Comparison of ENCODE assay signal across 18 mouse cellular contexts in the genomic region with DNA sequence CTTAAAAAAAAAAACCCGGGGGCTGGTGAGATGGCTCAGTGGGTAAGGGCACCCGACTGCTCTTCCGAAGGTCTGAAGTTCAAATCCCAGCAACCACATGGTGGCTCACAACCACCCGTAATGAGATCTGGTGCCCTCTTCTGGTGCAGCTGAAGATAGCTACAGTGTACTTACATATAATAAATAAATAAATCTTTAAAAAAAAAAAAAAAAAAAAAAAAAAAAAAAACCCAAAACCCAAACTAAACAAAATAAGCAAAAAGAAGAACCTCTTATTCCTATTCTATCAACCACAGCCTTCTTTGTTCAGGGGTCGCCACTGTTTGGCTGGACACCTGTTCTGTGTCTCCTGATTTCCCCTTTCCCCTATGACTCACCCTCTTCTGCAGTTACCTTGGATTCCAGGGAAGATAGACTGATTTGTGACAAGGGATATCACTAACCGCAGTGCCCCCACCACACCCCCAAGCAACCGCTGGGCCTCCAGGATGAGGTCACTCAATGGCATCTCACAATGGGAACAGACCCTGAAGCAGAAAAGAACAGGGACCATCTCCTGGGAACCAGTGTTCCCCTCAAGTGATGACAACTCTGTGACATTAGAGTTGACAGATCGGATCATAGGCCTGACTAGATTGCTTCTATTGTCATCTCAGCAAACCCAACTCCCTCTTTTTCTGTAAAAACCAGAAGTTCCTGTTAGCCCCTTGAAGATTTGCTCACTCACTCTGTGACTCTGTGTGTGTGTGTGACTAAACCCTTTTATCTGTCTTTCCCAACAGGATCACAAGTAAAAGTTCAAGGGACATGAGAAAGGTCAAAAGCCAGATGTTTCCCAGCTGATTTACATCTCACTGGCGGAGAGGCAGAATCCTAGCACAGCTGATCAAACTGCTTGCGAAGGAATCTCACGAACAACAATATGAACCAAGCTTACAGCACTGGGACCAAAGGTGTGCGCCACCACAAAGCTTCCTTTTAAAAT. TPM values are rescaled to one million over a fixed set of nuclear protein-coding genes. Genes with fewer than 3 reads are reported as not detected.
DNase-seq lines count a peak whose midpoint lies in the region; ATAC-seq and TF ChIP-seq lines count a peak whose summit lies in the region.
"Had no signal": no experiment of that assay in that cellular context is flagged by ENCODE, and none has a peak within 500 bp of the region (broad histone marks: within the 10 kb centered on the region; RNA-seq: fewer than 3 reads in every experiment).

No protein-coding gene starts in this region.

- H3K4me1 ChIP-seq in embryonic facial prominence, embryonic 11.5 days (ENCODE audit: control insufficient read depth, insufficient read depth, low read length): no peaks in the 10 kb centered on the region
- peaks cover 11% of the 10 kb centered on the region for H3K4me1 ChIP-seq in embryonic facial prominence, embryonic 10.5 days
- 0 out of 2 replicates have a peak, but pooled peaks cover 4% of the 10 kb centered on the region for H3K4me1 ChIP-seq in heart, embryonic 12.5 days (replicated peaks)
- H3K4me1 ChIP-seq: megakaryocyte, embryonic 14.5 days had no signal

- peak; percentile 26 for DNase-seq in embryonic facial prominence, embryonic 11.5 days (ENCODE audit: low spot score)
- DNase-seq in embryonic facial prominence, embryonic 10.5 days (ENCODE audit: low spot score): no peak
- DNase-seq in left cerebral cortex, adult 2 months (ENCODE audit: extremely low spot score in 1 of 2, low spot score in 2 of 2): no peak
- no peak for DNase-seq in left cerebral cortex, postnatal 4 days
- peak; percentile 31 for DNase-seq in CD4-positive helper T cell, adult 2 months (ENCODE audit: low read depth, low spot score)
- DNase-seq in embryo, embryonic 10.5 days (ENCODE audit: low spot score): peak; percentile 74
- DNase-seq in layer of hippocampus, postnatal 36 days: no peak
- DNase-seq: cerebellum, postnatal 10 days; heart, adult 18-20 months; heart, postnatal 4 days had no signal

- no peak overlapping the region for H3K4me2 ChIP-seq in embryonic facial prominence, embryonic 11.5 days (ENCODE audit: low read depth, low read length)
- no peak overlapping the region for H3K4me2 ChIP-seq in heart, embryonic 12.5 days

- no peaks in the 10 kb centered on the region for H3K9me3 ChIP-seq in embryonic facial prominence, embryonic 11.5 days (replicated peaks; ENCODE audit: control insufficient read depth, low read length)
- H3K9me3 ChIP-seq in embryonic facial prominence, embryonic 10.5 days: no peaks in the 10 kb centered on the region
- H3K9me3 ChIP-seq in heart, embryonic 12.5 days (replicated peaks): no peaks in the 10 kb centered on the region
- H3K9me3 ChIP-seq: megakaryocyte, embryonic 14.5 days had no signal

- peak; percentile 3 for TF ChIP-seq CTCF in left cerebral cortex, adult 2 months (IDR thresholded peaks at IDR 0.05)

- intact Hi-C loops in left cerebral cortex, adult 2 months (cut with DNase I): no loop called here
- intact Hi-C loops in left cerebral cortex, postnatal 4 days (cut with DNase I): no loop called here

- no peaks in the 10 kb centered on the region for H3K36me3 ChIP-seq in embryonic facial prominence, embryonic 11.5 days (replicated peaks; ENCODE audit: control insufficient read depth, insufficient read depth, low read depth, low read length)
- no peaks in the 10 kb centered on the region for H3K36me3 ChIP-seq in embryonic facial prominence, embryonic 10.5 days (replicated peaks)
- H3K36me3 ChIP-seq in heart, embryonic 12.5 days: no peaks in the 10 kb centered on the region

- no peaks in the 10 kb centered on the region for H3K27me3 ChIP-seq in embryonic facial prominence, embryonic 11.5 days (ENCODE audit: control insufficient read depth, insufficient read depth, low read length)
- peaks cover 1% of the 10 kb centered on the region; the same call in 1 of the 2 replicates for H3K27me3 ChIP-seq in embryonic facial prominence, embryonic 10.5 days (replicated peaks; ENCODE audit: low read depth, poor library complexity, severe bottlenecking)
- no peaks in the 10 kb centered on the region for H3K27me3 ChIP-seq in heart, embryonic 12.5 days (replicated peaks)

- H3K4me3 ChIP-seq in embryonic facial prominence, embryonic 11.5 days (ENCODE audit: low read depth, low read length): no peak overlapping the region
- H3K4me3 ChIP-seq in embryonic facial prominence, embryonic 10.5 days: no peak overlapping the region
- no peak overlapping the region for H3K4me3 ChIP-seq in left cerebral cortex, adult 2 months
- H3K4me3 ChIP-seq in heart, embryonic 12.5 days: no peak overlapping the region
- H3K4me3 ChIP-seq: megakaryocyte, embryonic 14.5 days had no signal

- no peak for ATAC-seq in embryonic facial prominence, embryonic 11.5 days (replicated peaks; ENCODE audit: insufficient number of reproducible peaks, low FRiP score, low TSS enrichment, low read depth)
- ATAC-seq in heart, embryonic 12.5 days (ENCODE audit: insufficient number of reproducible peaks, low FRiP score): no peak

- H3K27ac ChIP-seq in embryonic facial prominence, embryonic 11.5 days (replicated peaks; ENCODE audit: low read depth, low read length): no peak overlapping the region
- H3K27ac ChIP-seq in embryonic facial prominence, embryonic 10.5 days (replicated peaks): no peak overlapping the region
- no peak overlapping the region for H3K27ac ChIP-seq in left cerebral cortex, adult 2 months
- H3K27ac ChIP-seq in heart, embryonic 12.5 days (ENCODE audit: poor library complexity, severe bottlenecking): no peak overlapping the region

- no peak overlapping the region for H3K9ac ChIP-seq in embryonic facial prominence, embryonic 11.5 days (replicated peaks; ENCODE audit: low read length)
- no peak overlapping the region for H3K9ac ChIP-seq in heart, embryonic 12.5 days

- WGBS in embryonic facial prominence, embryonic 11.5 days: 54% methylated on average over 12 of the region's 12 CpGs
- WGBS in embryonic facial prominence, embryonic 10.5 days: 69% methylated on average over 12 of the region's 12 CpGs
- WGBS in heart, embryonic 12.5 days: 62% methylated on average over 12 of the region's 12 CpGs

RNA-seq across cellular contexts. Expression of a gene that starts 8.2 kb away (rescaled TPM):
- not detected in 2 replicates for polyA plus RNA-seq in embryonic facial prominence, embryonic 11.5 days (2014; fragmentation: Nextera tagmentation; extraction: Ambion mirVana)
- polyA plus RNA-seq in embryonic facial prominence, embryonic 10.5 days (2016; fragmentation: Nextera tagmentation; extraction: Ambion mirVana): not detected in 2 replicates
- under 1 TPM; 0.16 to 0.32 TPM for total RNA-seq in left cerebral cortex, adult 2 months (2021)
- total RNA-seq in left cerebral cortex, postnatal 4 days (2021): under 1 TPM in 1 of 2 experiments, not detected in 1; 0.54 TPM
- under 1 TPM; 0.22 to 0.33 TPM for total RNA-seq in layer of hippocampus, postnatal 36 days (2021)
- not detected in 2 replicates for polyA plus RNA-seq in heart, embryonic 12.5 days (2016; fragmentation: Nextera tagmentation; extraction: Ambion mirVana)
- total RNA-seq: heart, adult 18-20 months; heart, postnatal 4 days; liver, adult 2 months had no signal
- polyA plus RNA-seq: brain, embryonic 14.5 days; C2C12; kidney, embryonic 16.5 days; liver, adult 2 months had no signal

RNA-seq across cellular contexts. Expression of a gene that starts 13.5 kb away (rescaled TPM):
- polyA plus RNA-seq in embryonic facial prominence, embryonic 11.5 days (2014; fragmentation: Nextera tagmentation; extraction: Ambion mirVana): 0.20 and 0.74 TPM in 2 replicates
- 0.14 and 0.15 TPM in 2 replicates for polyA plus RNA-seq in embryonic facial prominence, embryonic 10.5 days (2016; fragmentation: Nextera tagmentation; extraction: Ambion mirVana)
- total RNA-seq in left cerebral cortex, adult 2 months (2021): 1 to 10 TPM in 1 of 2 experiments, under 1 TPM in 1; 0.84 to 2.1 TPM
- total RNA-seq in left cerebral cortex, postnatal 4 days (2021): under 1 TPM; 0.46 to 0.48 TPM
- 1 to 10 TPM; 1.3 to 1.5 TPM for total RNA-seq in layer of hippocampus, postnatal 36 days (2021)
- 1.3 and 1.5 TPM in 2 replicates for polyA plus RNA-seq in heart, embryonic 12.5 days (2016; fragmentation: Nextera tagmentation; extraction: Ambion mirVana)
- polyA plus RNA-seq: liver, adult 2 months had no signal

RNA-seq across cellular contexts. Expression of a gene that starts 21.1 kb away (rescaled TPM):
- polyA plus RNA-seq in embryonic facial prominence, embryonic 11.5 days (2014; fragmentation: Nextera tagmentation; extraction: Ambion mirVana): not detected in 2 replicates
- polyA plus RNA-seq in embryonic facial prominence, embryonic 10.5 days (2016; fragmentation: Nextera tagmentation; extraction: Ambion mirVana): not detected in 2 replicates
- not detected for total RNA-seq in left cerebral cortex, adult 2 months (2021)
- total RNA-seq in left cerebral cortex, postnatal 4 days (2021): not detected
- not detected for total RNA-seq in layer of hippocampus, postnatal 36 days (2021)
- polyA plus RNA-seq in heart, embryonic 12.5 days (2016; fragmentation: Nextera tagmentation; extraction: Ambion mirVana): not detected in 2 replicates
- total RNA-seq: heart, adult 18-20 months; heart, postnatal 4 days; left cerebral cortex, adult 8-10 months; liver, adult 2 months had no signal
- polyA plus RNA-seq: brain, embryonic 14.5 days; C2C12; kidney, embryonic 16.5 days; liver, adult 2 months; testis, adult 2 months had no signal

RNA-seq across cellular contexts. Expression of a gene that starts 52.6 kb away (rescaled TPM):
- polyA plus RNA-seq in embryonic facial prominence, embryonic 11.5 days (2014; fragmentation: Nextera tagmentation; extraction: Ambion mirVana): 0.13 and 0.28 TPM in 2 replicates
- 0.11 and 0.40 TPM in 2 replicates for polyA plus RNA-seq in embryonic facial prominence, embryonic 10.5 days (2016; fragmentation: Nextera tagmentation; extraction: Ambion mirVana)
- under 1 TPM; 0.19 to 0.48 TPM for total RNA-seq in left cerebral cortex, adult 2 months (2021)
- under 1 TPM; 0.28 to 0.48 TPM for total RNA-seq in left cerebral cortex, postnatal 4 days (2021)
- under 1 TPM; 0.18 to 0.32 TPM for total RNA-seq in layer of hippocampus, postnatal 36 days (2021)
- polyA plus RNA-seq in heart, embryonic 12.5 days (2016; fragmentation: Nextera tagmentation; extraction: Ambion mirVana): 0.09 TPM in 1 of 2 replicates, not detected in the other
- polyA plus RNA-seq: C2C12 had no signal

RNA-seq across cellular contexts. Expression of a gene that starts 57.9 kb away (rescaled TPM):
- polyA plus RNA-seq in embryonic facial prominence, embryonic 11.5 days (2014; fragmentation: Nextera tagmentation; extraction: Ambion mirVana): 0.13 and 0.29 TPM in 2 replicates
- 0.31 and 0.60 TPM in 2 replicates for polyA plus RNA-seq in embryonic facial prominence, embryonic 10.5 days (2016; fragmentation: Nextera tagmentation; extraction: Ambion mirVana)
- total RNA-seq in left cerebral cortex, adult 2 months (2021): 1 to 10 TPM; 3.0 to 3.4 TPM
- total RNA-seq in left cerebral cortex, postnatal 4 days (2021): 1 to 10 TPM; 2.8 to 3.4 TPM
- 1 to 10 TPM; 1.2 to 1.8 TPM for total RNA-seq in layer of hippocampus, postnatal 36 days (2021)
- 0.06 and 0.65 TPM in 2 replicates for polyA plus RNA-seq in heart, embryonic 12.5 days (2016; fragmentation: Nextera tagmentation; extraction: Ambion mirVana)
- polyA plus RNA-seq: C2C12 had no signal

Comparison
In these comparisons a context has a peak if more than half of its experiments do, and no peak if none do; other contexts are left out.
1. DNase-seq: peak in embryonic facial prominence, embryonic 11.5 days (single experiment), CD4-positive helper T cell, adult 2 months (single experiment) and embryo, embryonic 10.5 days (single experiment); none in embryonic facial prominence, embryonic 10.5 days (single experiment), left cerebral cortex, adult 2 months (0 of 2), left cerebral cortex, postnatal 4 days (single experiment) and layer of hippocampus, postnatal 36 days (0 of 2).